Mouse (Mus musculus) monocyte, adult 2 months (primary cell): ENCODE data around the gene Lgr6.
"Not testable (repeated sequence)": the region's sequence is repeated elsewhere in the genome, so short reads cannot be mapped to it uniquely, and the experiment has no call there.

Source experiments
- DNase-seq, 2 experiments: peaks; one replicate each; pipeline ENCODE4 v3.0.0; 2022; ENCODE audit warnings: low spot score in 2 of 2, low read depth in 1 of 2

The Lgr6 gene

GRCm38 (mm10) chr1:135129543-135130183 is 24.6 kb upstream of the Lgr6 start:
- DNase-seq: no peak

DNA sequence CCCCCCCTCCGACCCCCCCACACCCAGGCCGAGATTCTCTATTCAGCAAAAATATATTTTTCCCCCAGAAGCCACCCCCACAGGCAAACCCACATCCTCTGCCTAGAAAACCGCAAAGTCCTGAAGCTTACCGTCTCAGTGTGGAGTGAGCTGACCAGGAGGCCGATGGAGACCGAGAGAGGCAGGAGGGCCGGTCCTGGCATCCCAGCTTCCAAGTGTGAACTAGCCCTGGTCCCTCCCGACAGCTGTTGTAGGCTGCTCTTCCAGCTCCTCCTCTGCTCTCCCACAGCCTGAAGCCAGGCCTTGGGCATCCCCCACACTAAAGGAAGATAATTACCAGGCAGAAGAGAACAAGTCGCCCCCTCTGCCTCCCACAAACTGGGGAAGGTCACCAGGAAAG is 23.9 kb upstream of the Lgr6 start:
- DNase-seq: no peak

GRCm38 (mm10) chr1:135128011-135128441 is 22.9 kb upstream of the Lgr6 start:
- DNase-seq: no peak

- DNase-seq: no peak
These were observed 21.5 kb upstream of the Lgr6 start for GRCm38 (mm10) chr1:135126443-135127027.

GRCm38 (mm10) chr1:135125990-135126389 is 20.9 kb upstream of the Lgr6 start:
- DNase-seq: no peak

GRCm38 (mm10) chr1:135124573-135125363 is 19.7 kb upstream of the Lgr6 start:
- no peak for DNase-seq

DNA sequence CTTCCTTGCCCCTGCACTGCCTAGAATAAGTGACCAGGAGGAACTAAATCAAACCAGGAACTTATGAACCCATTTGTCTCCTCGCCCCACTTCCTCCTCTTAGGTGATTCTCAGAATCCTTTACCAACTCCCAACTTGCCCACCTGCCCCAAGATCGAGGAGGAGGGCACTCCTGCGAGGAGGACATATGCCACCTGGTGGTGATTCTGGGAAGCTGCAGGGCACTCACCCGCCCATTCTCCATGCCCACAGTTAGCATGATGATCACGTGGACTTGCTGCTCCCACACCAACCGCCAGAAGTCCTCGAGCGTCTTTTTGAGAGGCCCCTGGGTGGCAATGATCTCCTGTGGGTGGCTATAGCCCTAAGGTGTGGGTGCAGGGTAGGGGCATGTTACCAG is 7.6 kb upstream of the Lgr6 start:
- DNase-seq: no peak

- not testable (repeated sequence) for DNase-seq
These were observed 6.2 kb upstream of the Lgr6 start for GRCm38 (mm10) chr1:135111271-135111670.

DNA sequence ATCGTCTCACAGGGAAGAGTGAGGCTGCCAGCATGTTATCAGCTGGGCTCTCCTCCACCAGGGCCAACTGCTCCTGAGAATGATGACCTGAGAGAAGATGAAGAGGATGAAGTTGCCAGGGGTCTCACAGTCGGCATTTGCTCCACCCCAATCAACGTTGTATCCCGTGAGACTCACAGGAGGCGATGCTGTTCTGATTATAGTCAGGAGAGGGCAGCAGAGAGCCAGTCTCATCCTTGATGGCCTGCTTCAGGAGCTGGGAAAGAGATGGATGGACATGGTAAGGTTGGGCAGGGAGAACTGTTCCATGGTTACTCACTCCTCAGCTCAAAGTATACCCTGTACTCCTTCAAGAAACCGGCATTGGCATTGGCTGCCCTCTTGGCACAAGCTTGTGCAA is 5.0 kb upstream of the Lgr6 start:
- peak in 1 of 2 experiments; percentile 34 for DNase-seq

- DNase-seq: no peak
These were observed 3.5 kb upstream of the Lgr6 start for GRCm38 (mm10) chr1:135108611-135109010.

GRCm38 (mm10) chr1:135105951-135106350 is 875 bp upstream of the Lgr6 start:
- peak in 1 of 2 experiments; percentile 48 for DNase-seq

- no peak for DNase-seq
These were observed 4.7 kb downstream of the Lgr6 start for GRCm38 (mm10) chr1:135100400-135100799.

DNA sequence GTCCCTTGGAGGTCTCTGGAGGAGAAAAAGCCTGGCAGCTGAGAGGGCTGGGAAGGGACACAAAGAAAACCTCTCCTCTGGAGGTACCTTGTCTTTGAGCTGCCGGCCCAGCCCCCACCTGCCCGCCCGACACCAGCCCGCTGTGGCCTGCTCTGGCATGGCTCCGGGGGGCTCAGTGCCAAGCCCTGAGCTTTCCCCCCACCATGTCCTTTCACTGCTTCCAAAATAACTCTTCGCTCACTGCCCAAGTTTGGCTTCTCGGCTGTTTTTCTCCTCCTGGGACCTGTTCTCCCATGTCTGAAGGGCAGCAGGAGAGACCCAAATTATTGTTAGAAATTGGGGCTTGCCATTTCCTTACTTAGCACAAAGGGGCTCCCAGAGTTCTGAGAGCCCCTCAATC is 6.6 kb downstream of the Lgr6 start:
- no peak for DNase-seq

GRCm38 (mm10) chr1:135097441-135097840 is 7.6 kb downstream of the Lgr6 start:
- DNase-seq: no peak

- no peak for DNase-seq
These were observed 8.8 kb downstream of the Lgr6 start for GRCm38 (mm10) chr1:135096312-135096711.

GRCm38 (mm10) chr1:135095189-135095588 is 9.9 kb downstream of the Lgr6 start:
- peak in 1 of 2 experiments; percentile 28 for DNase-seq

GRCm38 (mm10) chr1:135094723-135095122 is 10.4 kb downstream of the Lgr6 start:
- no peak for DNase-seq

- no peak for DNase-seq
These were observed 14.2 kb downstream of the Lgr6 start for GRCm38 (mm10) chr1:135090914-135091313.

DNA sequence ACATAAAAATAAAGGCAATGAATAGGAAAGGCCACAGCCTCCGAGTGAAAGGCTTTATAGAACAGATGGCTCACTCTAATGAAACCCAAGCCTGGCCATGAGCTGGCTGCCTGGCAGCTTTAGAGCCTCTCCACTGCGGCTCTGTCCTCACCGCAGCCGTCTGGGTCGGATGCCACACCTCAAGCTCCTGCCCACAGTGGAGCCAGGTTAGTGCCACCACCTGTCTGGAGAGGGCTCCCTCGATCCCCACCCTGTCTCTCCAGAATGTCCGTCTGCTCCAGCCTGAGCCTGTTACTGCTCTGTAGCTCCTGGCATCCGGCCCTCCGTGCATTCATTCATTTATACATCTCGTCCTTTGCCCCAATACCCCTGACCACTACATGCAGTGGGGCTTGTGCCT is 15.4 kb downstream of the Lgr6 start:
- DNase-seq: no peak

DNA sequence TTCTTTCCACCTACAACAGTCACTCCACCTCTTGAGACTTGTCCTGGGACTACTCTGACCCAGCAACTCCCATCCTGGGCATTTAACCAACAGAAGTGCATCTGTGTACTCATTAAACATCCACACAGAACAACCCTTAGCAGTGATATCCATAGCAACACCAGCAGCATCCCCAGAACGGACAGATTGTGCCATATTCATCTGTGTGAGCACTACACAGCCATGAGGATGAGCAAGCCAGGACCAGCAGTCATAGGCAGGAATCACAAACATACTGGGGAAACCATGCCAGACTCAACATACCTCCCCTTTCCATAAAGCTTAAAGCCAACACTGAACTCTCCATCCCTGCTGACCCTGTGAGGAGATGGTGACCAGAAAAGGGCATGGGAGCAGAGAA is 17.7 kb downstream of the Lgr6 start:
- no peak for DNase-seq

- DNase-seq: no peak
These were observed 19.1 kb downstream of the Lgr6 start for GRCm38 (mm10) chr1:135086015-135086414.

DNA sequence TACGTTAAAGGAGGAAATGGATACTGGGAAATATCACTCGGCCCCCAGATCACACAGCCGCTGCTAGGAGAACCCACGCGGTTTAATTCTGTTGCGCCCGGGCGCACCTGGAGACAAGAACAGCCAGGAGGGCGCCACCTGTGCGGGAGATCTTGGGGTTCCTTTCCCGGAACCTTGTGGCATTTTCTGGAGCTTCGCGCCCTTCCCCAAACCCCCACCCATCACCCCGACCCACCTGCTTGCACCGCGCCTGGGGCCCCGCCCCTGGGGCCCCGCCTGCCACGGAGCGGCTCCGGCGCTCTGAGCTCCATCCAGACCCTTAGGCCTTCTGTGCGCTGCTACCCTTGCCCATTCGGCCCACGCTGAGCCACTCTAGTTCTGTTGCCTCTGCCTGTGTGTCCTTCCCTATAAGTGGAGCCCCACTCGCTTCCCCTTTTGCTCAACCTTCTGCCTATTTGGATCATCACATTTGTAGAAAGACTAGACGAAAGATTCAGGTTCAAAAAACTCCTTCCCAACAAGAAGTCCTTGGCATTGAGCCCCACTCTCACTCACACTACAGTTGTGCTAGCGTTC is 19.7 kb downstream of the Lgr6 start:
- no peak for DNase-seq
